Mouse (Mus musculus) hindbrain, embryonic 11.5 days (tissue): Measurements from ENCODE around the gene Ralgps2. TPM values are rescaled to one million over a fixed set of nuclear protein-coding genes. Genes with fewer than 3 reads are reported as not detected.

Experiments
- ATAC-seq: fragments of 200-750 bp; cut with Nextera tagmentation; 2 replicates; pipeline ENCODE4 v1.8.0; 2017; ENCODE audit warnings: mild to moderate bottlenecking, moderate TSS enrichment, moderate library complexity; ENCODE audit not compliant: low FRiP score
- DNase-seq: peaks from one replicate; pipeline ENCODE4 v3.0.0-alpha.2; 2015; ENCODE audit warnings: low spot score
- H3K27ac ChIP-seq: fragments of 300-500 bp; sonication (generic); 2 replicates; pipeline ENCODE4 v1.5.1; 2014; ENCODE audit warnings: mild to moderate bottlenecking, low read depth, low read length
- H3K27me3 ChIP-seq: fragments of 300-500 bp; sonication (generic); 2 replicates; pipeline ENCODE4 v1.6.1; 2014; ENCODE audit warnings: mild to moderate bottlenecking, low read length, moderate library complexity, mixed read lengths; ENCODE audit not compliant: control insufficient read depth, insufficient read depth
- H3K36me3 ChIP-seq: fragments of 300-500 bp; sonication (generic); 2 replicates; pipeline ENCODE4 v1.6.1; 2014; ENCODE audit warnings: mild to moderate bottlenecking, low read length, moderate library complexity, mixed read lengths; ENCODE audit not compliant: control insufficient read depth, insufficient read depth
- H3K4me1 ChIP-seq: fragments of 300-500 bp; sonication (generic); replicated peaks from 2 replicates; pipeline ENCODE4 v1.6.1; 2014; ENCODE audit warnings: low read length, mixed read lengths; ENCODE audit not compliant: control insufficient read depth, insufficient read depth
- H3K4me2 ChIP-seq: fragments of 300-500 bp; sonication (generic); replicated peaks from 2 replicates; pipeline ENCODE4 v1.6.1; 2014; ENCODE audit warnings: mild to moderate bottlenecking, low read depth, low read length
- H3K4me3 ChIP-seq: fragments of 300-500 bp; sonication (generic); 2 replicates; pipeline ENCODE4 v1.5.1; 2014; ENCODE audit warnings: low read depth, low read length
- H3K9ac ChIP-seq: fragments of 300-500 bp; sonication (generic); 2 replicates; pipeline ENCODE4 v1.6.1; 2014; ENCODE audit warnings: low read depth, low read length
- H3K9me3 ChIP-seq: fragments of 300-500 bp; sonication (generic); 2 replicates; pipeline ENCODE4 v1.6.1; 2016; ENCODE audit warnings: low read length; ENCODE audit not compliant: control insufficient read depth
- WGBS: fragments of 180-500 bp; shearing (Covaris S2); extraction: QIAGEN DNeasy Blood & Tissue Kit; methylation state at CpG from one replicate; pipeline ENCODE4 v1.1.7; 2014; 5-methylcytosine and 5-hydroxymethylcytosine counted together
- polyA plus RNA-seq: library from polyadenylated mRNA; unstranded; fragments of >200 nt; fragmentation: Nextera tagmentation; extraction: Ambion mirVana; gene quantifications from 2 replicates; pipeline ENCODE4 v1.2.1, GENCODE M21; 2014

Ralgps2 gene
- polyA plus RNA-seq, 1 experiment from 2014 or later: 103 TPM

DNA sequence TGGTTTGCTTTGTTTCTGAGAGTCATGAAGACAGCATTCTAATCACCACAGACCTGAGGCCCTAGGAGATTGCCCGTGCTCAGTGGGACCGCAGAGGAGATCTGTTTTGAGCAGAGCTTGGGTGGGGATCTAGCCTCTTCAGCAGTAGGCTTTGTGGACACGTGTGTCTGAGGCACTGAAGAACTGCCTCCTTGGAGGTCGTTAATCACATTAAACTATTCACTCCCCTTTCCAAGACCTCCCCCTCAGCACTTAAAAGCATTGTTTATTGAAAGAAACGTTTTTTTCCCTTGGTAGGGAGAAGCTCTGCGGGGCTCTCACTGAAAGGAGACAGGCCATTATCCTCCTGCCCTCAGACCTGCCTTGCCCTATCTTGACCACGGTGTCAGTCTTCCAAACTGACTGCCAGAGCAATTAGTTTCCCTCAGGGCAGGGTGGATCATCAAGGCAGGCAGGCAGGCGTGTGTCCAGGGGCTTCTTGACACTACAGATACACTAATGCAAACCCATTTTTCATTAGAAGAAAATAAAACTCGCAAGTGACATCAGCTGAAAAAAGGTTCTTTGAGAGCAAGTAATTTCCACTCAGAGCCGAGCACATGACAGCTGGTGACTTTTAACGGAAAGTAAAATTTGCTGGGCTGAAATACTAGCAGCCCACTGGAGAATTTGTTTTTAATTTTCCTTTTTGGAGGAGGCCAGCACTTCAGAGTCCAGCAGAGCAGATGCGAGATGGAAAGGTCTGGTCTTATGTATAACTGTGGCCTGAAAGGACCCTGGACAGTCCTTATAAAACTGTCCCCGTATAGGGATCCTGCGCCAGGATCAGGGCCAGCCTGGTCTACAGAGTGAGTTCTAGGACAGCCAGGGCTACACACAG is 157.2 kb downstream of the Ralgps2 start:
- H3K9ac ChIP-seq: no peak overlapping the region
- H3K36me3 ChIP-seq: no peaks in the 10 kb centered on the region
- DNase-seq (peak; percentile 49), ATAC-seq (peak; percentile 55)
- no peaks in the 10 kb centered on the region for H3K9me3 ChIP-seq
- no peaks in the 10 kb centered on the region for H3K27me3 ChIP-seq
- no peak overlapping the region for H3K4me2 ChIP-seq
- 21% methylated on average over 14 of the region's 14 CpGs for WGBS
- H3K27ac ChIP-seq: peak overlapping the region; percentile 87
- H3K4me1 ChIP-seq: peaks cover 23% of the 10 kb centered on the region
- no peak overlapping the region for H3K4me3 ChIP-seq

DNA sequence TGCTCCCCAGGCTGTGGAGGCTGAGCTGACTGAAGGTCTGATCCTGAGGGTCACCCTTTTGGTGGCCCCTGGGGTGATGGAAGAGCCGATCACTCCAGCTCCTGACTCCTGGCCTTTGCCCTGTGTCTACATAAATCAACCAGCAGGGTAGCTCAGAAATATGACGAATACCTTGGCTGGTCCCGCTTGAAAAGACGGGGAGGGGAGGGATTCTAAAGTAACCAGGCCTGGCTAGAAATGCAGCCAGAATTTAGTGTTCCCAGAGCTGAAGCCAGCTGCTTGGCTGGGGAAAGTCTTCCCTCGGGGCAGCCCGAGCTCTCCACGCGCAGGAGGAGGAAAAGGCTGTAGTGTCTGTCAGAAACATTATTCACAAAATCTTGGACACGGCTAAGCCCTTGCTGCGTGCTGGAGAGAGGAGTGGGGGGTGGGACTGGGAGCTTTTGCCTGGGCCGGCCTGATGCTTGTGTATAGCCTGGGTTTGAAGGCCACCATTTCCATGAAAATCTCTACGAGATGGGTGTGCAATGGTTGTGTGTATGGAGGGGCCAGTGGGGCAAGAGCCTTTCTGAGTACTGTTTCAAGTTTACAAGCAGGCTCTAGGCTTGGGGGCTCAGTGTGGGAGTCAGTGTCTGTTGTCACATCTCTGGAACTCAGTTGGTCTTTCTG is 158.2 kb downstream of the Ralgps2 start:
- DNase-seq: peak; percentile 71
- Histone ChIP-seq H3K4me3 (no peak overlapping the region), H3K36me3 (no peaks in the 10 kb centered on the region), H3K4me1 (peaks cover 23% of the 10 kb centered on the region), H3K27me3 (no peaks in the 10 kb centered on the region), H3K9ac (no peak overlapping the region), H3K4me2 (no peak overlapping the region), H3K9me3 (no peaks in the 10 kb centered on the region), H3K27ac (peak overlapping the region; percentile 87)
- peak; percentile 63 for ATAC-seq
- WGBS: 11% methylated on average over 12 of the region's 12 CpGs

DNA sequence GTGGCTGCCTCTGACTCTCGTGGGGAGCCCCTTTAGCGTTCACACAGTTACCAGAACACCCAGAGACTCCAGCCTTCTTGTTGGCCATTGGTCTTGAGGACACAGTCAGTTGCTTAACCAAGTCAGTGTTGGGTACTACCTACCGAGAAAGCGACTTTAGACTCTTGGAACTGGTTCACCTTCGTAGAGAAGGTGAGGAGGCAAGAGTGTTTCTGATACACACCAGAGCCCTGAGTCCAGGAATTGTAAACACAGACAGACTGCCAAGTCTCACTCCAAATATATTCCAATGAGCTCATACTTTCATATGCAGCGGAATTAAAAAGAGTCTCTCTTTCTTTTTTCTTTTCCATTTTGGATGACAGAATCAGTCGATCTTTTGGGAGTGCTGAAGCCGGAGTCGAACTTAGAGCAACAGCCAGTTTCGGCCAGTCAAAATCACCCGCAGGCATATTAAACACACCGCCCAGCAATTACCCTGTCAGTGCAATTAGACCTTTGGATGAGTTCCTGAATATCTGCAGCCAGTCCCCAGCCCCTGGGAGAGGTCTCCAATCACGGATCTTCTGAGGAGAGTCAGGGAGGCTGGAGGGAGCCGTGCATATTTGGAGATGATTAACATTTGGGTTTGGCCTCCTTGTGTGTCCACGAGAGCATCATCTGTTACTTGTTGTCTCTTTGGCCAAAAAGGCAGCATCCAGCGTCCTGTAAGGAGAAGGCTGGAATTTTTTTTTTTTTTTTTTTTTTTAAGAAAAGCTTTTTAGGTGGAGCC is 159.0 kb downstream of the Ralgps2 start:
- ATAC-seq (no peak), DNase-seq (peak; percentile 42)
- Histone ChIP-seq H3K4me2 (no peak overlapping the region), H3K27ac (peak overlapping the region; percentile 87), H3K36me3 (no peaks in the 10 kb centered on the region), H3K27me3 (no peaks in the 10 kb centered on the region), H3K4me1 (peaks cover 23% of the 10 kb centered on the region), H3K4me3 (no peak overlapping the region), H3K9ac (no peak overlapping the region), H3K9me3 (no peaks in the 10 kb centered on the region)
- 48% methylated on average over 16 of the region's 16 CpGs for WGBS

DNA sequence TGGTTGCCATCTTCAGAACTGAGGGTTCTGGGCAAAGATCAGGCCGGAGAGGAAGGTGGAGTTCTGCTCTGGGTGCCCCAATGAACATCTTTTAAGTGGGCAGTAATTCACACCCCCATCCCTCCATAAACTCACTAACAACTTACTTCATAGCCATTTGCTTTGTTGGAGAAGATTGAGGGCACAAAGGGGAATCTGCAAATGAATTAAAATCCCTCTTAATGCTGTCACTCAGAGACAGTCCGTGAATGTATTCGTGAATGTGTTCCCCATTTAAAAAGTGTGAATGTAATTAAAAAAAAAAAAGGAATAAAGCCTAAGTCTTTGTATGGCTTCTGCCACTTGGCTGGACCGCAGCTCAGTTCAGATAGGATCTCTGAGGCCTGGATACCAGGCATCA is 159.8 kb downstream of the Ralgps2 start:
- DNase-seq (no peak), ATAC-seq (no peak)
- H3K4me2 ChIP-seq: no peak overlapping the region
- no peak overlapping the region for H3K9ac ChIP-seq
- WGBS: 39% methylated on average over 4 of the region's 4 CpGs
- H3K9me3 ChIP-seq: no peaks in the 10 kb centered on the region
- no peaks in the 10 kb centered on the region for H3K27me3 ChIP-seq
- H3K27ac ChIP-seq: peak overlapping the region; percentile 58
- no peaks in the 10 kb centered on the region for H3K36me3 ChIP-seq
- peaks cover 21% of the 10 kb centered on the region for H3K4me1 ChIP-seq
- no peak overlapping the region for H3K4me3 ChIP-seq

DNA sequence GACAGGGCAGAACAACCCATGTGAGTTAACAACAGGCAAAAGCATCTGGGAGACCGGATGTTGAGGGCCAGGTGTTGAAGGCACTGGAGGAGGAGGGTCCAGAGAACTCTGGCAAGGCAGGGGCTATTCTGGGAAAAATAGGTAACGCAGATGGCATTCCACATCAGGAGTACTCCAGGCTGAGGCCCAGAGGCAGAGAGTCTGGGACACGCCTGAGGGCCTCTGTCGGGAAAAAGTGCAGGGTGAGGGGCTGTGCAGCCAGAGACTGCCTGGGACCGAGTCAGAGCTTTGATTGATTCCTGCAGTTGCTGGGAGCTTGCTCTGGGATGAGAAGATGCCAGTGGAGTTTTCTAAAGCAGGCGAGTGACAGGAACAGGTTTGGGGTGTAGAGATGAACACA is 160.4 kb downstream of the Ralgps2 start:
- no peak overlapping the region for H3K9ac ChIP-seq
- H3K4me1 ChIP-seq: peaks cover 21% of the 10 kb centered on the region
- peak overlapping the region; percentile 58 for H3K27ac ChIP-seq
- 24% methylated on average over 6 of the region's 6 CpGs for WGBS
- H3K4me3 ChIP-seq: no peak overlapping the region
- H3K27me3 ChIP-seq: no peaks in the 10 kb centered on the region
- no peaks in the 10 kb centered on the region for H3K36me3 ChIP-seq
- DNase-seq (no peak), ATAC-seq (peak; percentile 36; the same call in 1 of the 2 replicates)
- H3K9me3 ChIP-seq: no peaks in the 10 kb centered on the region
- H3K4me2 ChIP-seq: no peak overlapping the region

DNA sequence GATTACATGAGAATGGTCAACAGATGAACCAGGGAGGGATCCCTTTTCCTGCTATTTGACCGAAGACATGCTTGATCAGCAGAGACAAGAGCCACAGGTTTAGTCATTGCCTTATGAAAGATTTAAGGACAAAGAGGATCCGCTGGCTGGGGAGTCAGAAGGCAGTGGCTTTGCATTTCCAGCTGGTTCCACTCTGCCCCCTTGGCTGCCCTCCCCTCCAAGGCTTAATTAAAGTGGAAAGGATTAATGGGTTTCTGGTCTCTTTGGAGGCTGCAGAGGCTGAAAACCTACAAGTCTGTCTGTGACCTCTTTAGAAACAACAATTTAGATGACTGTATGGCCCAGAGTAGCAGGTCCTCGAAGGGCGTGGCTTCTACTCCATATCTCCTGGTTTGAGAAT is 161.5 kb downstream of the Ralgps2 start:
- 86% methylated on average over 4 of the region's 4 CpGs for WGBS
- Histone ChIP-seq H3K4me2 (no peak overlapping the region), H3K36me3 (no peaks in the 10 kb centered on the region), H3K4me1 (peaks cover 21% of the 10 kb centered on the region), H3K9me3 (no peaks in the 10 kb centered on the region), H3K4me3 (no peak overlapping the region), H3K27ac (no peak overlapping the region), H3K9ac (no peak overlapping the region), H3K27me3 (no peaks in the 10 kb centered on the region)
- ATAC-seq (no peak), DNase-seq (no peak)

DNA sequence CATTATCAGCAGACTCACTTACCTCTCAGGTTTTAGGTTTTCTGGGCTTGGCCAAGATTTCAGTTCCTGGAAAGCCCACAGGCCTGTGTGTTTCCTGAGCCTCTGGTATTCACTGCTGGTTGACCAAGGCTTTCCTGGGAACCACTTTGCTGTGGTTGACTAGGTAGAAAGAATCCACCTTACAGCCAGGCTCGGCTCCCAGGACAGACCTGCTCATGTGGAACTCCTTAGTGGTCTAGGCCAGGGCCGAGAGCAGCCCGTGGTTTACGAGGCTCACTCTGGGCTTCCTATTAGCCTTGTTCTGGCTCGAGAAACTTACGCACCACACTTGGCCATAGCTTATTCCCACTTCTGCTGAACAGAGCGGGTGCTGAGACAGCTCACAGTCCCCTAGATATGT is 163.4 kb downstream of the Ralgps2 start:
- Histone ChIP-seq H3K27ac (no peak overlapping the region), H3K9ac (no peak overlapping the region), H3K4me1 (peaks cover 12% of the 10 kb centered on the region), H3K4me2 (no peak overlapping the region), H3K9me3 (no peaks in the 10 kb centered on the region), H3K36me3 (no peaks in the 10 kb centered on the region), H3K27me3 (no peaks in the 10 kb centered on the region), H3K4me3 (no peak overlapping the region)
- WGBS: 88% methylated on average over 7 of the region's 7 CpGs
- ATAC-seq (no peak), DNase-seq (no peak)

DNA sequence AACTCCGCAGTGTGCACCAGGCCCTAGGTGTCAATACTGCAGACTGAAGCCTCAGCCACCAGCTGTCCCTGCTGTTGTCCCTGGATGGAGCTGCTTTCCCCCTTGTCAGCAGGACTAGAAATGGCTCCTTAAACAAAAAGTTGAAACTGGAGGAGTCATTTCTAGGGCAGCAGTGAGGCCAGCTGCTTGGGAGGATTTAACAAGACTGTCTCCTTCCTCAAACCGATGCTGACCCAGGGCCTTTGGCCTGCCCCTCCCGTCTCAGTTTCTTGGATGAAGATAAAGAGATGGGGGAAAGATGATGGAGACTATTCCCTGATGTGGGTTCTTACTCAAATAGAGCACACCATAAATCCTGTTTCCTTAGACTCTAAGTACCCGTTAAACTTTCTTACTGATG is 164.2 kb downstream of the Ralgps2 start:
- no peaks in the 10 kb centered on the region for H3K27me3 ChIP-seq
- H3K36me3 ChIP-seq: no peaks in the 10 kb centered on the region
- no peak overlapping the region for H3K9ac ChIP-seq
- H3K4me2 ChIP-seq: no peak overlapping the region
- DNase-seq (no peak), ATAC-seq (no peak)
- WGBS: 87% methylated on average over 4 of the region's 4 CpGs
- H3K9me3 ChIP-seq: no peaks in the 10 kb centered on the region
- no peak overlapping the region for H3K4me3 ChIP-seq
- no peak overlapping the region for H3K27ac ChIP-seq
- H3K4me1 ChIP-seq: peaks cover 8% of the 10 kb centered on the region
